Mouse (Mus musculus): ENCODE results near the gene Zmiz1.

DNA sequence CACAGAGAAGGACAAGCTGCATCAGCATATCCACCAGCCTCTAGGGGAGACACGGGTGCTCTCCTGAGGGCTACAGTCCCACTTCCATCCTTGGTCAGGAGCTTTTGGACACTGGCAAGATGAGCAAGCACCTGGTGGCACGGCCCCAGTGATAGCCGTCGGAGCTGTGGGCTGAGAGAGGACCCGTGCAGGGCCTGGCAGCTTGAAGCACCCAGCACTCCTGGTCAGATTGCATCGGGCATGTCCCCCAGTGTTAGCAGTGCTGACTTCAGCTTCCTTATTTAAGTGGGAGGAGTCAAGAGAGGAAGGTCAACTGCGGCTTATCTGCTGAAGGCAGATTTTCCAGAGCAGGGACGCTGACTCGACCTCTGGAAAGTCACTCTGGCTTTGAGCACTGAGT is 175.3 kb downstream of the Zmiz1 start:
- no peak for TF ChIP-seq CTCF (conservative IDR thresholded peaks at IDR 0.05 in 1 of 2, IDR thresholded peaks at IDR 0.05 in 1 of 2; ENCODE audit: low read depth in 2 of 2, low read length in 2 of 2)
- TF ChIP-seq BHLHE40 (IDR thresholded peaks at IDR 0.05; ENCODE audit: low read depth, low read length), result no peak
- no peak for TF ChIP-seq PAX5 (IDR thresholded peaks at IDR 0.05; ENCODE audit: low read length)
- no peak for TF ChIP-seq TCF12 (IDR thresholded peaks at IDR 0.05; ENCODE audit: low read depth, low read length)
- TF ChIP-seq KAT2A (IDR thresholded peaks at IDR 0.05; ENCODE audit: insufficient replicate concordance, low read length), result no peak
- TF ChIP-seq EP300 (IDR thresholded peaks at IDR 0.05; ENCODE audit: low read length), result no peak
- TF ChIP-seq ZNF384 (IDR thresholded peaks at IDR 0.05; ENCODE audit: low read depth, low read length), result no peak
- no peak for TF ChIP-seq POLR2A (IDR thresholded peaks at IDR 0.05; ENCODE audit: low read depth, low read length)
- TF ChIP-seq USF2 (conservative IDR thresholded peaks at IDR 0.05; ENCODE audit: low read depth, low read length), result no peak
- TF ChIP-seq MAZ (IDR thresholded peaks at IDR 0.05; ENCODE audit: low read depth, low read length), result no peak

Data from CH12.LX (cell line).